Mouse (Mus musculus) heart, adult 11 months (tissue): Measurements from ENCODE around the gene Klhdc9.

Source experiments
- DNase-seq: peaks from one replicate; pipeline ENCODE4 v3.0.0; 2022

Gene Klhdc9

GRCm38 (mm10) chr1:171355812-171356340 lies 4.7 kb downstream of the Klhdc9 start:
- no peak for DNase-seq

GRCm38 (mm10) chr1:171349210-171349609 lies 11.4 kb downstream of the Klhdc9 start:
- DNase-seq, result no peak

- DNase-seq, result no peak
Measured at GRCm38 (mm10) chr1:171348665-171349064, 11.9 kb downstream of the Klhdc9 start.

DNA sequence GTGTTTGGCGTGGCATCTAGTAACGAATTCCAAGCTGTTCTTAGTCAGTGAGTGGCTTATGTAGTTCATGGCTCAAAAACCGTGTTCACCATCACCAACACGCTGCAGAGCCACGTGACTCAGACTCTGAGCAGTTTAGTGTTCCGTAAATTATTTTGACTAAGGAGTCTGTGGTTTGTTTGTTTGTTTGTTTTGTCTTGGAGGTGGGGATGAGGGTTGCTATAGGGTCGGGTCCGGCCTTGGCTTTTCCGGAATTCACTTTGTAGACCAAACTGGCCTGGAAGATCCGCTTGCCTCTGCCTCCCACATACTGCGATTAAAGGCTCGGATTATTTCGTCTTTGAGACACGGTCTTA lies 14.5 kb downstream of the Klhdc9 start:
- no peak for DNase-seq

GRCm38 (mm10) chr1:171345225-171346094 lies 15.1 kb downstream of the Klhdc9 start, which contains the start of the genes Nit1 and Pfdn2:
Gene Nit1 (minus strand): TSS chr1:171345646.
Gene Pfdn2 (plus strand): TSS chr1:171345670.
- DNase-seq, result peak; percentile 99

- DNase-seq, result no peak
Measured at GRCm38 (mm10) chr1:171344715-171345114, 15.9 kb downstream of the Klhdc9 start.

DNA sequence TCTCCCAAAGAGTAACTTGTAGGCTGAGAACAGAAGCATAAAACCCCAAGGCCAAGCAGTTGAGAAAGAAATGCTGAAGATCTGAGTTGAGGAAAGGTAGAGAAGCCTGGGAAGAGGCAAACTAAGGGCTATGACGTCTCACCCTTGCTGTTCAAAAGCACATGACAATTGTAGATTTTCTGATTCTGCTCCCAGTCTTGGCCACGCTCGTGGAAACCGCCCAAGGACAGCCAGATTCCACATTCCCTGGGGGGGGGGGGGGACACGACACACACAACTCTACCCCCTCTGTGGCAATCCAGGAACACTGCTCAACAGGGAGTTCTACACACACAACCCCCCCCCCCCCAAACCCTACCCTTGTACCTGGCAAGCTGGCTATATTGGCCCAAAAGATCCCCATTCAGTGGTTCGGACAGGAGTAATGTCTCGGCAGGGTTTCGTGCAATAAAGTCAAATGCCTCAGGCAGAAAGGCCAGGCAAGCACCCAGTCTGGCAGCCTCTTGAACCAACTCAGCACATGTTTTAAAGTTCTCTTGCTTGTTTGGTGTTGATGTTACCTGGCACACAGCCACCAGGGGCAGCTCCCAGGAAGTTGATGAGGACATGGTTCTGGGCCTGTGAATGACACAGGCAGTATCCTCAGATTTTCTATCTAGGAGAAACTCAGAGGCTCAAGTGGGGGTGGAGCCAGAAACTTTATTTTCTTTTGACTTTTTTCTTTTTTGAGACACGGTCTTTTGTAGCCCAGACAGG lies 16.5 kb downstream of the Klhdc9 start:
- no peak for DNase-seq

GRCm38 (mm10) chr1:171342262-171343207 lies 18.1 kb downstream of the Klhdc9 start:
- DNase-seq, result no peak

- DNase-seq, result no peak
Measured at GRCm38 (mm10) chr1:171330216-171330560, 30.4 kb downstream of the Klhdc9 start.

DNA sequence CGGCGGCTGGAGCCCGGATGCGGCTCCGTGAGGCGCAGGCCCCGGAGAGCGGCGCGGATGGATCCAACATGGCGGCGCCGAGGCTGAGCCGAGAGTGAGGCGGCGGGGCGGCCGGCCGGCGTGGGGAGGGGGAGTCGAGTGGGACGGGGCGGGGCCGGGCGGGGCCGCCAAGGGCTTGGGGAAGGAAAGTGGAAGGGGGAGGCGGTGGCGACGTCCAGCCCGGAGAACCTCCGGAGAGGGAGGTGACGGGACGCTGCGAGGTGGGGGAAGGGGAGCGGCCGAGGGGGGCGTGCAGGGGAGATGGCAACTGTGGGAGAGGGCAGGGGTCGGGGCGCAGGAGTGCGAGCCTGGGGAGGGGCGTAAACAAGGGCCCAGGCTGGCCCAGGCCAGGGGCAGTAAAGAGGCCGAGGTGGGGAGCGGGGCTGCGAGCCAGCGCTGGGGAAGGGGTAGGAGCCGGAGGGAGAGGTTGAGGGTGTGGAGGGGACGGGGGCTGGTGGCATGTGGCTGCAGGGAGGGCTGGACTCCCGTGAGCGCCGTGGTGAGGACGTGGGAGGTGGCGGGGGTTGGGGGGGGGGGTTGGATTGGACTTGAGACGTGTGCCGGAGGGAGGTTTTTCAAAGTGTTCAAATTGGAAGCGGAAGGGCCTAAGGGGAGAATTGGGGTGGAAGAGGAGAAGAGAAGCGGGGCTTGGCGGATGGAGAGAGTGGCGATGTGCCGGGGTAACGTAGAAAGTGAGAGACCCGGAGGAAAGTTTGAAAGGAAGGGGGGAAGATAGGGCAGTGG lies 31.0 kb downstream of the Klhdc9 start:
- DNase-seq, result no peak

GRCm38 (mm10) chr1:171328839-171329432 lies 31.7 kb downstream of the Klhdc9 start, which contains the start of gene Dedd:
Gene Dedd (plus strand): TSS chr1:171329145.
- DNase-seq, result peak; percentile 99

- DNase-seq, result peak; percentile 36
Measured at GRCm38 (mm10) chr1:171328244-171328643, 32.4 kb downstream of the Klhdc9 start.

- DNase-seq, result peak; percentile 59
Measured at GRCm38 (mm10) chr1:171326588-171326987, 34.0 kb downstream of the Klhdc9 start.

- DNase-seq, result peak; percentile 25
Measured at GRCm38 (mm10) chr1:171325571-171325970, 35.0 kb downstream of the Klhdc9 start.

- DNase-seq, result peak; percentile 80
Measured at GRCm38 (mm10) chr1:171322012-171322411, 38.6 kb downstream of the Klhdc9 start.

DNA sequence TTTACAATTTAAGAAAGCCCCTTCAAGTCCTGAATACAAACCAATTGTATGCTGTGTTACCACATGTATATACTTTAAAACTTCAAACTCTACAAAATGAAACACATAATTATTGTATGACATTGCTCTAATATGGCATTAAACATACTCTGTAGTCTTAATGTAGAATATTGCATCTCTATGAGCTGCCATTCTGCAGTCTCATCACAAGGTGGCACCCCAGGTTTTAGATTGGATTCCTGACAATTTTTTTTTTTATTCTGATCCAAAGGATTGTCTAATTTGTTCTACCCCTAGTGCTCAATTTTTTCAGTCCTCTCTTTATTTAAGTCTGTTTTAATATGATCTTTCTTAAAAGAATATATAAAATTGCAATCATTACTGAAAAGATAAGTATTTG lies 39.2 kb downstream of the Klhdc9 start:
- no peak for DNase-seq

DNA sequence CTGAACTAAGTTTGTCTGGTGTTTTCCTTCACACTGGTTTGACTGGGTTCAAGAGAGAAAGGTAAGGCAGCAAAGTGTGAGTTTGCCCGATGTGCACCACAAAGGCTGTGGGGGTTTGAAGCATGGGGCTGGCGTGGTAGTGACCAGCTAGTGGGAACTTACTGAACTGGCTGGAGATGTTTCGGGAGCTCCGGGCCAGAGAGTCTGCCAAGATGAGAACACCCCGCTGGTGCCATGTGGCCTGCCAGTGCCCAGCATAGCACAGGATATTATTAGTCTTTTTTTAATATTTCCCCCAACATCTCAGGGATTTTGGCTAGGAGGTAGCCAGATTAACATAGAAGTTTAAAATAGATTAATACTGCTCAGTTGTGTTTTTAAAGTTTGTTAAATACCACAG lies 40.4 kb downstream of the Klhdc9 start:
- peak; percentile 90 for DNase-seq

GRCm38 (mm10) chr1:171319748-171320147 lies 40.9 kb downstream of the Klhdc9 start:
- DNase-seq, result peak; percentile 71

DNA sequence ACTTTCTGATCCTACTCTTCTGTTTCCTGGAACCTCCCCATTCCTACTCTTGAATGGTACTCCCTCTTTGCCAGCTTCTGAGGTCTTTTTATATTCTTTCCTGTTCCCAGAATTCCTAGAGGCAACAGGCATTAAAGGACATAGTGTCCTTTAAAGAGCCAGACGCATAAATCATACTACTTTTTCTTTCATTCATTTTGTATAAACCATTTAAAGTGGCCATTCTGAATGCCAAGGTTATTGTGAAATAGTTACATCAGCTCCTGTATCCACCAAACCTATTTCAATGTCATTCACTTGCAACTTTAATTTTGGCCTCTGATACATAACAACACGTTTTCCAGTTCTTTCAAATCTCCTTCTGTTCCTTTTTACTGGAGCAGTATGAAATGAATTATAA lies 51.3 kb downstream of the Klhdc9 start:
- DNase-seq, result no peak
